Mouse (Mus musculus): ENCODE data around the gene Spata32.

The Spata32 gene

DNA sequence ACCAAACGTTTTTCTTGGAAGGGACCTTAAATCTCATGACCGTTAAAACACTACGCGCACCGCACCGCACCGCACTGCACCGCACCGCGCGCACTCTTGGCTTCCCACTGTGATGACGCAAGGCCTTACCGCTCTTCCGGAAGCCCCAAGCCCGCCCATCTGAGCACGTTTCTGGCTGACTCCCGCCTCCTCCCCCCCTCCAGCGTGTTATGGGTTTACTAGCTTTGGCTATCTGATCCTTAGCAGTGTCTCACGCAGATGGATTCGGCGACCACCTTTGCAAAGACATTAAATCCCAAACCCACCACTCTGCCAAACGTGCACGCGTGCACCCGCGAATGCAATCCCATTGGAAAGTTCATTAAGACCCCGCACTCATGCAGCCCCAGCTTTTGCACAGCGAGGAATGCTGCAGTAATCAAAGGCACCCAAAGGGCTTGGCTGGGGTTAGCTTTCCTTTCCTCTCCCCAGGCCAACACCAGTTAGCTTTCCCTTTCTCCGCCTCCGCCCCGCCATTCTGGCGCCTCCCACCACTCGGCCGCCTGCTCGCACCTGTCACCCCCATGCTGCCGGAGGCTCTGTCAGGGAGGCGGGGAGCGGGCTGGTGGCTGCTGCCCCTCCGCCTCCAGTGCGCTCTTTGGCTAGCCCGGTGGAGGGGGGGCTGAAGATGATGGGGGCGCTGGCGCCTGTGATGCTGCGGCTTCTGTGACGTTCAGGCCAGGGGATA, at the start of gene Spata32:
Spata32 (minus strand) TSS at position 643 of the 727 bp plus-strand sequence.
- in situ Hi-C loops (cut with MboI, MseI) = no loop called here

DNA sequence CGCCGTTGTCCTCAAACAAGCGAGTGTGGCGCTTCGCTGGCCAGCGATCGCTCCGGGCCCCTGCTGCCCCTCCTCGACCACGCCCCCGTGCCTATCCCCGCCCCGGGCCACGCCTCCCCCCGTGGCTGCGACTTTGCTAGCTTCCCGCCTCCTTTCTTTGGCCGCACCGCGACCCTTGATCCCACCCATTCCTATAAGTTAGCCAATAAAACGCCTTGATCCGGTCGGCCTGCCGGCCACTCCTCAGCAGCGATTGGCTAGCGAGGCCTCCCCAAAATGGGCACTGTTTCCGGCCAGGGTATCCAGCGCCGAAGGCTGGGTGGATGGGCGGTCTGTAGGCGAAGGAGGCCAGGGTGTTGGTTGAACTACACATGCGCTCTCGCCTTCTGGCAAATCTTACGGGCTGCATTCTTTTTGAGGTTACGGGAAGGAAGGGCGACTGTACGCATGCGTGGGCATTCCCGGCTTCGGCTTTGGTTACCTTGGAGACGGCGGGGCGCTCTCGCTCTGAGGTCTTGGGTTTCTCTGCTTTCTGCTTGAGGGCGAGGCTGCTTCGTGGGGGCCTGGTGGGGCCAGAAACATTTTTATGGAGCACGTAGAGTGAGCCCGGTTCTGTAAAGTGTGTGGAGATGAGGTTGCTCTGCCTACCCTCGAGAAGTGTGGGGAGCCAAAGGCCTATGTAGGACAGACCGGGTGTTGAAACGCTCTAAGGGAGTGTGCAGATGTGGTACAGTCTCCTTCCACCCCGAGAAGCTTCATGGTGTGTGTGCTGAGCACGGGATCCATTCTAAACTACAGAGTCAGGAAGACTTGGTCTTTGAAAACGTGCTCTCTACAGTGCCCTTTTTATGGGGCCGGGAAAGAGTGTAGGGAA, 49.4 kb upstream of the Spata32 start, which contains the start of gene Map3k14:
Map3k14 (minus strand) TSS at position 127 of the 874 bp plus-strand sequence.
- in situ Hi-C loops (cut with MboI, MseI) = loop anchor here (10.0 to 25.0 kb wide), 2 partner anchors 93 to 1120 kb away; partner anchors contain the start of gene Fmnl1

DNA sequence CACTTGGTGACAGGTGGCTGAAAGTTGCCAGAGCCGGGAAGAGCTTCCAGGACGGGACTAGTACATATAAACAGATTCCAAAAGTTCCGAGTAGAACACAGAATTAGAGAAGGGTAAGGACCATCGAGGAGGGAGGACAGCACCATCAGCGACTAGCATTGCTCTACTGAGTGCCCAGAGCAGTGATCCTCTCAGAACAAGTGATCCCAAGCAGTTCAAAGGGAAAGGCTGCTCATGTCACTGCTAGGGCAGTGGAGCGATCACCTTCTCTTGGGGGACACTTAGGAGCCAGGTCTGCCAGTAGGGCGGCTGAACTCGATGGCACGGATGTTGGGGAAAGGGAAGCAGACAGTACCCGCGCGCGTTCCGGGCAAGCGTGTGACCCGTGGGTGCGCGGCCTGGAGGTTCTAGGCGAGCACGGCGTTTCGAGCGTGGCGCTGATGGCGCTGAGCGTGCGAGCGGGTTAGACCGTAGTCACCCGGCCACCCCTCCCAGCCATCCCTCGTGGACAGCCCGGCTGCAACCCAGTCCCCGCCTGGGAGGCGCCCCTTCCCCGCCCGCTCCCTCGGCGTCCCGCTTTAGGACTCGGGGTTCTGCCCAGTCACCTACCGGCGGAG, 48.6 kb upstream of the Spata32 start:
- in situ Hi-C loops (cut with MboI, MseI) = loop anchor here (10.0 to 25.0 kb wide), 2 partner anchors 92 to 1120 kb away; partner anchors contain the start of gene Fmnl1

DNA sequence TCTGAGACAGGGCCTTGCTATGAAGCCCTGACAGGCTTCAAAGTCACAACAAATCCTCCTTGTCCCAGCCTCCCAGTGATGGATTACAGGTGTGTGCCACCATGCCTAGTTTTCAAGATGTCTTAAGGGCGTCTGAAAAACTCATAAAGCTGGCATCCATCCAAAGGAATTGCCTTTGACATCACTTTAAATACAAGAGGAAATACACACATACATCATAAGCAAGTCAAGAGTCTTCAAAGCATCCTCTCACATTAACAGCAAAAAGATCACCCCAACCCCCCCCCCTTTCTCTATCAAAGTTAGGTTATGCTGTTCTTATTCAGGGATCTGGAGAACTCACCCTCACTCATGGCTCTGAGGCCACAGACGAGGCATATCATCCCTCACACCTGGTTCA, 47.6 kb upstream of the Spata32 start:
- in situ Hi-C loops (cut with MboI, MseI) = loop anchor here (10.0 to 25.0 kb wide), 2 partner anchors 91 to 1121 kb away; partner anchors contain the start of gene Fmnl1

DNA sequence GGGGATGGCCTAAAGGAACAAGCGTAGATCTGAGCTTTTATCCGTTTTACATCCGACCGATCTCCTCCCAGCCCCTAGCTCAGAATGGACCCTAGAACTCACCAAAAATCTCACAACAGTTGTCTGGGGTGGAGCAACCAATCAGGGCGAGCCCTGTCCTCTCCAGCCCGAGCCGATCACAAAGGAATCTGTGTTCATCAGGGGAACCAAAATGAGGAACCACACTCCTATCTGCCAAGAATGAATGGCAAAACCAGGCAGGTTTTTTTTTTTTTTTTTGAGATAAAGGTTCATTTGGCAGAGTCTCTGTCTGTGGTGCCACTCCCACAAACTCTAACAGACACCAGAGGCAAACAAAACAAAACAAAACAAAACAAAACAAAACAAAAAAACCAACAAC, 47.0 kb upstream of the Spata32 start:
- in situ Hi-C loops (cut with MboI, MseI) = loop anchor here (10.0 to 25.0 kb wide), 2 partner anchors 90 to 1122 kb away; partner anchors contain the start of gene Fmnl1

DNA sequence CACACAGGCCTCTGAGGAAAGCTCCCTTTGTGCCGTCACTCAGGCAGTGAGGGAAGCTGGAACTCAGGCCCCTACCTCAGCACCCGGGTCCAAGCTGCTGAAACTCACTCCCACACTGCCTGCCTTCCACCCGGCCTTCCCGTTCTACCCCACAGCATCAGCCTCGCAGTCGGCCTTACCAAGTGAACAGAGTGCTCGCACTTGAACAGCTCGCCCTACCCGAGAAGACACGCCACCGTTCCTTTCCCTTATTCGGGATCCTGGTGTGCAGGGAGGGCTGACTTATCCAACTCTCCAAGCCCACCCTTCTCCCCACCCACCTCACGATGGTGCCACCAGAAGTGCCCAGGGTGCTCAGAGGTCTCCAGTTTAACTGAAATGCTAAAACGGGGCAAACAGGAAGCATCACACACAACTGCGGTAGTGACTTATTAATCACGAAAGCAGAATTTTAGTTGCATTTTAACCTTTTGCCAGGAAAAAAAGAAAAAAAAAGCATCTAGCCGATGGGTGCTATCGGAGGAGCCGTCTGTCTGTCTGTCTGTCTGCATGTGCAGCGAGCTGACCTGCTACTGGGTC, 46.3 kb upstream of the Spata32 start:
- in situ Hi-C loops (cut with MboI, MseI) = loop anchor here (10.0 to 25.0 kb wide), 2 partner anchors 90 to 1123 kb away; partner anchors contain the start of gene Fmnl1

DNA sequence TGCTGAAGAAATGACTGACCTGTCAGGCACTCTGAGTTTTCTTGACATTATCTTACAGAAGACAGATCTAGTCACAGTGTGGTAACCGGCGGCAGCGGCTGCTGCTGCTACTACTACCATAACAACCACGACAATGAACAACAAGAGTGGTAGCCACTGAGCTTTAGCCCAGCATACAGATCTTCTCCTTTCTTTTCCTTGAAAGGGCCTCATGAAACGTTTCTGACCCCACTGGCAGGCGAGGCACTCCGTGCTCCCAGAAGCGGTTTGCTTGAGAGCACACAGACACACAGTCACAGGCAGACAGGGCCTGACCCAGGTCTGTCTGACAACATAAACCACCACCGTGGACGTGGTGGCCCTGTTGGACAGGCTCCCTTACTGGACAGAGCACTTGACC, 45.3 kb upstream of the Spata32 start:
- in situ Hi-C loops (cut with MboI, MseI) = loop anchor here (10.0 to 25.0 kb wide), 2 partner anchors 89 to 1124 kb away; partner anchors contain the start of gene Fmnl1

DNA sequence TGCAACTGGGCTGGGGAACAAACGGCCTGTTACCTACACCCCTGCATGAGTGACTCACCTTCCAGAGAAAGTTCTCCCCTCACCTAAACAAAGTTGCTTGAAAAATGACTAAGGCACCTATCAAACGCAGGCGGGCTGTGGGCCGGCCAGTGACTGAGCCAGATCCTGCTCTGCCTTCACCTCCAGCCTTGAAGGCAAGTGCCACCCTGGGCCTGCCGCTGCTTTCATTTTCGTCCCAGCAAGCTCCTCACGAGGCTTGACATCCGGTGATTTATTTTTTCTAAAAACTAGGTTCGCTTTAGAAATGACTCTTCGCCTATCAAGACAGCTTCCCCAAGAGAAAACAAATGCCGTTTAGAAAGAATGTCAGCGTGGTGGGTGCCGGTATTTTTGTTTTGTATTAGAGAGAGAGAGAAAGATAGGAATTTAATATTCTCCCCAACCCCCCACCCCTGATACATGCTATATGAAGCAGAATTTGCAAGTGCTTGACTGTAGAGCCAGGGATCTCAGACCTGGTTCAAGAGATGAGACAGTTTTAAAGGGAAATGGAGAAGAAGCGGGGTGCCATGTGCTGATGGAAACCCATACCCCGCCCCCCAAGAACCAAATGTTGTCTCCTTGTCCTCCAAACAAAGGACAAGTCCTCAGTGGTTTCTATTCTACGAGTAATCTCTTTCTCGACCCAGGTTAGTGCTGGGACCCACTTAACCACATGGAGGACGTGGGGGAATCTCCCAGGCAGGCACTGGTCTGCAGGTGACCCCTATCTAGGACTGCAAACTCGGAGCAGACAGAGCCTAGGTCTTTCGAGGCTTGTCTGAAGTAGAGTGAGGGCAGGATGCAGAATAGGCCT, 44.4 kb upstream of the Spata32 start:
- in situ Hi-C loops (cut with MboI, MseI) = loop anchor here (10.0 to 25.0 kb wide), 2 partner anchors 88 to 1125 kb away; partner anchors contain the start of gene Fmnl1

DNA sequence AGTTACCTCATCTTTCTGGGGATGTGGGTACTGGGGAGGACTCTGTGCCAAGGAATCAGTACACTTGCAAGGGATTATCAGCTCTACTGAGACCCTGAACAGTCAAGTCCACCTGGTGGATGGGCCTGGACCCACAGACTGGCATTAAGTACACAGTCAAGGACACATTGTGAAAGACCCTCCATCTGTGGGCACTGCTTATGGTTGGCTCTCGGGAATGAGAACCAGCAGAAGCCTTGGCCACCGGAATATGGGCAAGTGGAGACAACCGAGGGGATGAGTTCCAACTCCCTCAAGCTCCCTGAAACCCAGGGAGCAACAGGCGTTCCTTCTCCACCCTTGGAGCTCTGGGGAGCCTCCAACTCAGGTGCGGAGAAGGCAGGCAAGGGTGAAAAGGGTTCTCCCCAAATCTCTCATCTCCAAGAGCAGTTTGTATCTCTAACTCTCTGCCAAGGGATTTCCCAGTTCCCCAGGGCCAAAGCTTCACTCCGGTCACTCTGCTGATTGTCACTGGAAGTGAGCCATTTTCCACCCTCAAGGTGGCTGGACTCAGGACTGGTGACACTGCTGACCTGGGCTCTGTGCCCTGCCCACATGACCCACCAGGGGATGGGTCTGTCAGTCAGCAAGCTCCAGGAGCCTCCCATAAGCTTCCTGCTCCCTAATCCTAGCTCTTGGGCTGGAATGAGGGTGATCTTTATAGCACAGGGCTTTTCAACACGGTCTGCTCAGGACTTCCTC, 43.6 kb upstream of the Spata32 start:
- in situ Hi-C loops (cut with MboI, MseI) = loop anchor here (10.0 to 25.0 kb wide), 2 partner anchors 87 to 1125 kb away; partner anchors contain the start of gene Fmnl1

DNA sequence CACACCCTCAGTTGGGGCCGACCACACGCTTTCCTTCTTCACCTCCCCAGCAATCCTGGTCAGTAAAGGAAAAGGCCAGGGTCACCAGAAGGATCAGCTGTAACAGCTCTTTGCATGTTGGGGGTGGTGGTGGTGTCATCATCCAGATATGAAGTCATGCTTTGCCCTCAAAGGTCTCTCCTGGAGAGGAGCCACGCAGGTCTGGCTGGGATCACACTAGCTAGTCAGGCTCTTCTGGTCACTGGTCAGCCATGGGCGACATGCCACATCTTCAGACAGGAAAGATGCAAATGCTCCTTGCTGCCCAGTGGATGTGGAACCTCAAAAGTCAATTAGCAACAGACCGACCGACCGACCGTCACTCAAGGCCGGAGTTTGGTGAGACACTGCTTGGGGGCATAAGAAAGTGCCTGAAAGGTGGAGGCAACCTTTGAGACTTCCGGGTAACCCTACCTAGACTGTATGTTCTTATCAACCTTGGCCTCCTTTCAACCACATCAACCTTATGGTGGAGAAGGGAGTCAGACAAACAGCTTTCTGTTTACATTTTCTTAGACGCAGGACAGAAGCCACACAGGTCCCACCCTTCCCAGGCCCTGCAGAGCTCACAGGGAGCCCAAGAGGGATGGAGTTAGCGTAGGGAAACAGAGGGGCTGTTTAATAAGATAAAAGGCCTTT, 42.4 kb upstream of the Spata32 start:
- in situ Hi-C loops (cut with MboI, MseI) = loop anchor here (10.0 to 25.0 kb wide), 2 partner anchors 86 to 1127 kb away; partner anchors contain the start of gene Fmnl1

DNA sequence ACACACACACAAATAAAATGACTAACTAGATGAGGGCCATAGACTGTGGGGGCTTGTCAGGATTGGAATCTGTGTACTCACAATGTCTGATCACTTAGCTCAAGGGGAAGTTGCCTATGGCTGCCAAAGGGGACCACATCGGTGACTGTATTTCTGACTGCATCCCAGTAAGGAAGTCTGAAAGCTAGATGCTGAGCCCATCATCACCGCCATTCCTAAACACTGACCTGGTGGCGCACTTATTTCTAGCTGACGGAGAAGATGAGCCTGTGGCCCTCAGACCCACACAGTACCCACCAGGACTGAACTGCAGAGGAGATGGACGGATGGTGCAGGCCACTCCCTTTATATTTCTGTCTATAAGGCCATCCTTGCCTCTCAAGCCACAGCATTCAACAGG, 41.8 kb upstream of the Spata32 start:
- in situ Hi-C loops (cut with MboI, MseI) = loop anchor here (10.0 to 25.0 kb wide), 2 partner anchors 85 to 1127 kb away; partner anchors contain the start of gene Fmnl1

DNA sequence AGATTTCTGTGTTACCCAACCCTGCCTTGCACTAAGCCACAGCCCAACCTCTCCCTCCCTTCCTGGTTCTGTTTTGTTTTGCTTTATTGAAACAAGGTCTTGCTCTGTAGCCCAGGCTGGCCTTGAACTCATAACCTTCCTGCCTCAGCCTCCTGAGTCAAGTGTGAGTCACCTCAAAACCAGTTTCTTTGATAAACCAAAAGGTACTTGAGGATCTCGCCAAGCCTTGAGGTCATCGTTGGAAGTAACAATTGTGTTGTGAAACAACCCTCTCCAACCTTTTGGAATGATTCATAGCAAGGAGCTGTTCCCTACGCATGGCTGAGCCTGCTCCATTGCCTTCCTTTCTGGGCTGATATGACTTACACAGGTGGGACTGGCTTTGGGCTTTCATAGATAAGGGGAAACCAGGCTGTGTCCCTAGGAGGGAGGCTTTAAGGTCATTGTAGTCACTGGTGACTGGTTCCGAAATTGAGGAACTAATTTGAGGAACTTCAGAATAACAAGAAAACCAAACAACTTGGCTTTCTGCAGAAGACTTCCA, 39.8 kb upstream of the Spata32 start:
- in situ Hi-C loops (cut with MboI, MseI) = loop anchor here (25.0 kb wide), 1 partner anchor 1129 kb away; no protein-coding TSS in a partner anchor

DNA sequence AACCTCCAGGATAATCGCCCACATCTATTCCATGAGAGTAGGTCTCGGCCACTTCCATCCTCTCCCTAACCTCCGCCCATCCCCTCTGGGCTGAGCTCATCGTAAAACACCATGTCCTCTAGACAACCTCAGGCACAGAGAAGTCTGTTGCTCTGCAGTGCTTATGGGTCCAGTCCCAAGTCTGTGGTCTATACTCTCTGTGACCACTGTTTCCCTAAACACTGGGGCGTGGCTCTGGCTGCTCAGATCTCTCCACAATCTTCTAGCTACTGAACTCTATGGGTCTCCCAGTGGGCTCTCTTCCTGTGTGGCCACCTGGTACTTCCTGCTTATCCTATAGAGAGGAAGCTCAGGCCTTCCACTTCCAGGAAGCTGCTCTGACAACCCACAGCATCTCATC, 35.4 kb upstream of the Spata32 start:
- in situ Hi-C loops (cut with MboI, MseI) = loop anchor here (25.0 kb wide), 1 partner anchor 1134 kb away; no protein-coding TSS in a partner anchor

DNA sequence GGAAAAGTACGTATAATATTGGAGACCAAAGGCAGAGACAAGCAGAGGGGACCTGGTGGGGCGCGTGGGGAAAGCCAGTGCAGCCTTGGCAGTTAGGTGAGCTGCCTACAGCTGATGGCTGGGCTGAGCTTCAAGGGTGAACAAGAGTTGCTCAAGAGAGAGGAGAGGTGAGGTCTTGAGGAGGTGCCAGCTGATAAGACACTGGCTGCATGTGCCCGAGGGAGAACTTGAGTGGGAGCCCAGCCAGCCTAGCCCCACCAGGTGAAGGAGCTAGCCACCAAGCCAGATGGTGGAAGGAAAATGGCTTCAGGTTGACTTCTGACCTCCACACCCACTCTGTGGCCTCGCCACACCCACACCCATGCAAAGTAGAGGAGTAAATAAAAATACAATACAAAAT, 34.1 kb upstream of the Spata32 start:
- in situ Hi-C loops (cut with MboI, MseI) = loop anchor here (25.0 kb wide), 1 partner anchor 1135 kb away; no protein-coding TSS in a partner anchor

DNA sequence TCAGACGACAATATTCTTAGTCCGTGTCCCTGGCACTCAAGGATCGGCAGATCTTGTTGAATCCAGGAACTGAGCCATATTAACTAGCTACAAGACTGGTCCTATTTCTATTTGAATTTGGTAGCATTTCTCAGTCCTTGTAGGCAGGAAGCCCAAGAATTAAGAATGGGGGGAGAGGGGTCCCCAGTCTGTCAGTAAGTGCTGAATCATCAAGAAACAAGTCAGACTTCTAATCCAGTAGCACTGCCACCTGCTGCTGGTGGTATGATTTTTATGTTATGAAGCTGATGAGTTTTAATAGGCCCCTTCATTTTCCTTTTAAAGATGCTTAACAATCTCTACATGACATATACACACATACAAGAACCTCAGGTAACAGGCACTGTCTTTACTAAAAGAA, 32.1 kb upstream of the Spata32 start:
- in situ Hi-C loops (cut with MboI, MseI) = loop anchor here (25.0 kb wide), 1 partner anchor 1137 kb away; no protein-coding TSS in a partner anchor

DNA sequence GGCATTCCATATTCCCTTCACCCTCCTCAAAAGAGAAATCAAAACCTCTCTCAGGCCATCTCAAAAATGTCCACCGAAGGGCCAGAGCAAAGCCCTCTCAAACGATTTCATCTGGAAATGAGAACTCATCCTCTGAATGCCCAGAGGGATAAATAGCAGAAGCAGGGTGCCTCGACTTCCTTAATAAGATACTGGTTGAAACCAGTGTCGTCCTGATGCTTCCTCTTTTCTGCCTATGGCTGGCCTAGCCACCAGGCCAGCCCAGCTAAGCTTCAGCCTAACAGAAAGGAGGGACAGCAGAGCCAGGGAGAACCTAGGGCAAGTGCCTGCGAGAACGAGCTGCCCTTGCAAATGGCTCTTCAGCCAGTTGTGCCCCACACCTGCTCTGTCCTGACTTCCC, 31.3 kb upstream of the Spata32 start:
- in situ Hi-C loops (cut with MboI, MseI) = no loop called here

DNA sequence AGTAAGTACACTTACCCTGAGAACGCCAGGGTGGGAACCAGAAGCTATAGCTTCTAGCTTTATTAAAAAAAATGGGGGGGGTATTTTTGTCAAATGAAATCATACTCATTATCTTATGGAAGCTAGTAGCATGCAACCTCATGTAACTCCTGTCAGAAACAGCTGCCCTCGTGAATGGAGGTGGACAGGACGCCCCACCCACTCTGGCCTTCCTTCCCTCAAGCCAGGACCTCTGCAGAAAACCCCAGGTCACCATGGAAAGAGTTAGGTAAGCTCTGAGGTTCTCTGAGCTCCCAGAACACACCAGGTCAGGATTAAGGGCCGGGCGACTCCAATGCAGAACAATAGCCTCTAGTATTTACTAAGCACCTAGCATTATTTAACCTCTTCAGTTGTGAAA, 30.6 kb upstream of the Spata32 start:
- in situ Hi-C loops (cut with MboI, MseI) = no loop called here

Data from T-helper 1 cell (primary cell).